Mouse (Mus musculus) right cerebral cortex, postnatal 10 days (tissue): Measurements from ENCODE around the gene Adra2b.

Experiments
- DNase-seq, 2 experiments: peaks; one replicate each; pipeline ENCODE4 v3.0.0; 2021; ENCODE audit warnings: low spot score in 2 of 2

Gene Adra2b

GRCm38 (mm10) chr2:127362459-127363281 is at the start of gene Adra2b:
Gene Adra2b, plus strand, starts transcription at chr2:127363208.
- peak; percentile 85 to 90 for DNase-seq

- DNase-seq: no peak
Measured at GRCm38 (mm10) chr2:127313878-127314277, 49.1 kb upstream of the Adra2b start.

- DNase-seq: no peak
Measured at GRCm38 (mm10) chr2:127314467-127315154, 48.4 kb upstream of the Adra2b start.

GRCm38 (mm10) chr2:127315155-127315470 is 47.9 kb upstream of the Adra2b start:
- no peak for DNase-seq

GRCm38 (mm10) chr2:127316431-127316830 is 46.6 kb upstream of the Adra2b start:
- no peak for DNase-seq

GRCm38 (mm10) chr2:127318136-127318535 is 44.9 kb upstream of the Adra2b start:
- DNase-seq: no peak

- DNase-seq: no peak
Measured at GRCm38 (mm10) chr2:127319071-127319470, 43.9 kb upstream of the Adra2b start.

- no peak for DNase-seq
Measured at GRCm38 (mm10) chr2:127322671-127323285, 40.2 kb upstream of the Adra2b start.

- DNase-seq: no peak
Measured at GRCm38 (mm10) chr2:127323667-127324066, 39.3 kb upstream of the Adra2b start.

- DNase-seq: no peak
Measured at GRCm38 (mm10) chr2:127324456-127324855, 38.6 kb upstream of the Adra2b start.

GRCm38 (mm10) chr2:127328090-127328851 is 34.7 kb upstream of the Adra2b start:
- no peak for DNase-seq

GRCm38 (mm10) chr2:127332807-127333570 is 30.0 kb upstream of the Adra2b start:
- no peak for DNase-seq

GRCm38 (mm10) chr2:127333945-127334603 is 28.9 kb upstream of the Adra2b start:
- DNase-seq: no peak

- no peak for DNase-seq
Measured at GRCm38 (mm10) chr2:127335078-127335541, 27.9 kb upstream of the Adra2b start.

- peak; percentile 80 to 82 for DNase-seq
Measured at GRCm38 (mm10) chr2:127335767-127336496, 27.1 kb upstream of the Adra2b start, which contains the start of gene Dusp2. Gene Dusp2, plus strand, starts transcription at chr2:127336159.

- no peak for DNase-seq
Measured at GRCm38 (mm10) chr2:127336497-127336832, 26.5 kb upstream of the Adra2b start.

GRCm38 (mm10) chr2:127336885-127337284 is 26.1 kb upstream of the Adra2b start:
- DNase-seq: no peak

GRCm38 (mm10) chr2:127337531-127337930 is 25.5 kb upstream of the Adra2b start:
- no peak for DNase-seq

- no peak for DNase-seq
Measured at GRCm38 (mm10) chr2:127338012-127338411, 25.0 kb upstream of the Adra2b start.

- no peak for DNase-seq
Measured at GRCm38 (mm10) chr2:127338416-127338815, 24.6 kb upstream of the Adra2b start, which contains the start of gene Astl. Gene Astl, plus strand, starts transcription at chr2:127338639.
